Mouse (Mus musculus): ENCODE results near the gene Fcgrt.

Fcgrt gene

GRCm38 (mm10) chr7:45056329-45056971 is 47.2 kb downstream of the Fcgrt start:
- DNase-seq (ENCODE audit: low read depth, low spot score): no peak

GRCm38 (mm10) chr7:45053931-45054510 is 49.6 kb downstream of the Fcgrt start:
- peak; percentile 98 for DNase-seq (ENCODE audit: low read depth, low spot score)

GRCm38 (mm10) chr7:45053117-45053930 is 50.3 kb downstream of the Fcgrt start:
- peak; percentile 92 for DNase-seq (ENCODE audit: low read depth, low spot score)

GRCm38 (mm10) chr7:45052862-45053116 is 50.9 kb downstream of the Fcgrt start, which contains the start of gene Prr12:
Prr12 (minus strand) TSS chr7:45052881.
- DNase-seq (ENCODE audit: low read depth, low spot score): no peak

GRCm38 (mm10) chr7:45052181-45052861 is 51.3 kb downstream of the Fcgrt start:
- DNase-seq (ENCODE audit: low read depth, low spot score): peak; percentile 52

GRCm38 (mm10) chr7:45051601-45051974 is 52.1 kb downstream of the Fcgrt start:
- peak; percentile 24 for DNase-seq (ENCODE audit: low read depth, low spot score)

GRCm38 (mm10) chr7:45050945-45051600 is 52.6 kb downstream of the Fcgrt start:
- peak; percentile 58 for DNase-seq (ENCODE audit: low read depth, low spot score)

- no peak for DNase-seq (ENCODE audit: low read depth, low spot score)
Measured at GRCm38 (mm10) chr7:45048923-45049657, 54.6 kb downstream of the Fcgrt start.

GRCm38 (mm10) chr7:45048001-45048890 is 55.4 kb downstream of the Fcgrt start:
- no peak for DNase-seq (ENCODE audit: low read depth, low spot score)

GRCm38 (mm10) chr7:45047491-45047890 is 56.2 kb downstream of the Fcgrt start:
- no peak for DNase-seq (ENCODE audit: low read depth, low spot score)

GRCm38 (mm10) chr7:45046853-45047350 is 56.7 kb downstream of the Fcgrt start:
- no peak for DNase-seq (ENCODE audit: low read depth, low spot score)

GRCm38 (mm10) chr7:45045741-45046140 is 57.9 kb downstream of the Fcgrt start:
- DNase-seq (ENCODE audit: low read depth, low spot score): no peak

- no peak for DNase-seq (ENCODE audit: low read depth, low spot score)
Measured at GRCm38 (mm10) chr7:45043307-45043706, 60.3 kb downstream of the Fcgrt start.

Data from CD4-positive helper T cell, adult 2 months (primary cell).